Mouse (Mus musculus): ENCODE measurements around the gene Fcnb.

The Fcnb gene

DNA sequence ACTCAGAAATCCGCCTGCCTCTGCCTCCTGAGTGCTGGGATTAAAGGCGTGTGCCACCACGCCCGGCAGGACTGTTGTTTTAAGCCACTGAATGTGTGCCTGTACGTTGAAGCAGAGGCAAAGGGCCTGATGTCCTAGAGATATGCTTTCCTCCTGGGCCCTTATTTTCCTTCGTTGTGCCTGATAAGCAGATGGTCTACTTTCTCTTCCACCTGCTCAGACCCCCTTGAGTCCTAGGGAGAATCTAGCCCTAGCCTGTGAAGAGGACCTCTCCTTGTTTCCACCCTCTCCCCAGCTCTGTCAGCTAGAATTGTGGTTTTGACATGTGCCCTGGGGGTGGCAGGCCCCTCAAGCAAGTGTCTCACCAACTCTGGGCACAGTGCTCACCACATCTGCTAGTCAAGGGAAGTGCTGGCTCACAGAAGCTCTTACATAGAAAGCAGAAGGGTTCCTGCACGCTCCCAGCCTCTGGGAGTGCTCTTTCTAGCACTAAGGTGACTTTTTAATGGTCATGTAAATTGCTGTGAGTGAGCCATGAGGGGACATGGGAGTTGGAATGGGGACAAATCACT lies 9.0 kb downstream of the Fcnb start:
- DNase-seq (ENCODE audit: low spot score): no peak

DNA sequence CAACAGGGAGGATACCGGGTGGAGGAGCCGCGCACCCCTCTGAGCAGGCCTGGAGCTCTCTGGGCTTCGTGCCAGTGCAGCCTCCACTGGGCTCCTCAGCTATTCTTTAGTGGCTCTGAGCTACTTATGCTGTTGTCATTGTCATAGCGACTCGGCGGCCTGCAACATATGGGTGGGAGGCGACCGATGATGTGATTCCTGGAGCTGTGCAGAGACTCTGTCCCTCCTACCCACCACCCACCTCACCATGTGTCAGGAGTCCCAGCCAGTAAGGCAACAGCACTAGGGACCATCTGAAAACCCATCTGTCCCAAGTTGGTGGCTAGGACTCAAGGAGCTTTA lies 16.2 kb downstream of the Fcnb start:
- no peak for DNase-seq (ENCODE audit: low spot score)

DNA sequence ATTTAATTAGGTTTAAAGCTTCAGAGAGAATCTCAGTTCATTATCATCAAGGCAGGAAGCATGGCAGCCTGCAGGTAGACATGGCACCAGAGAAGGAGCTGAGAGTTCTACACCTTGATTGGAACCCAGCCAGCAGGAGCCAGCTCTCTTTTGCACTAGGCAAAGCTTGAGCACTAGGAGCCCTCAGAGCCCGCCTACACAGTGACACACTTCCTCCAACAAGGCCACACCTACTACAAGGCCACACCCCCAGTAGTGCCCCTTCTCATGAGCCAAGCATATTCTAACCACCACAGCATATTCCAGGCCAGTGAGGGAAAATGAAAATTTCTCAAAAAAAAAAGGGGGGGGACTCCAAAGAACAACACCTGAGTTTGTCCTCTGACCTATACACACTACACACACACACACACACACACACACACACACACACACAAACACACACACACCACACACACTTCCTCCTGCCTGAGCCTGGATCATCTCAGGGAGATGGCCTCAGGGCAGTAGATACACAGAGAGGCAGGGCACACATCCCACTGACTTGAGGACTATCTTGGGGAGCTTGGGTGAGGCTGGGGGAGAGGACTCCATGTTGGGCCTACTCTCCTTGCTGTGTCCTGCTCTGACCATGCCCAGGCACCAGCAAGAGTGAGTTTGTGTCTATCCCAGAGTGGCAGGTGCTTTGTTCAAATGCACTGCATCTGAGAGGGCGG lies 16.7 kb downstream of the Fcnb start:
- no peak for DNase-seq (ENCODE audit: low spot score)

DNA sequence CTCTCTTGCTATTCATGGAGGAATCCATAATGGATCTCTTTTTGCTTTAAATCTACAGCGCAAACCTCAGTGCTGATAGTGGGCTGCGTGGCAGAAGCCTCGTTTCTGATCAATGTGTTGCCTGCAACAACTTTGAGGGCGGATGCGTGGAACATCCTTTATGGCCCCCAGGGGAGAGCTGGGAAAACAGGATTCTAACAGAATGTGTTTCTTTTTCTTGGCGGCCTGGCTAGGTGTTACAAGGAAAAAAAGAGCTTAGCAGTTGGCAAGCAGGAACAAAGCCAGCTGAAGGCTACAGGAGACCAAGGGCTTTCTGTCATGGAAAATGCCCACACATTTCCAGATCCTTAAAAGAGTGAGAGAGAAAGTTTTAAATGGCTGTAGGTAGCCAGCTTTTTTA lies 17.5 kb downstream of the Fcnb start:
- no peak for DNase-seq (ENCODE audit: low spot score)

DNA sequence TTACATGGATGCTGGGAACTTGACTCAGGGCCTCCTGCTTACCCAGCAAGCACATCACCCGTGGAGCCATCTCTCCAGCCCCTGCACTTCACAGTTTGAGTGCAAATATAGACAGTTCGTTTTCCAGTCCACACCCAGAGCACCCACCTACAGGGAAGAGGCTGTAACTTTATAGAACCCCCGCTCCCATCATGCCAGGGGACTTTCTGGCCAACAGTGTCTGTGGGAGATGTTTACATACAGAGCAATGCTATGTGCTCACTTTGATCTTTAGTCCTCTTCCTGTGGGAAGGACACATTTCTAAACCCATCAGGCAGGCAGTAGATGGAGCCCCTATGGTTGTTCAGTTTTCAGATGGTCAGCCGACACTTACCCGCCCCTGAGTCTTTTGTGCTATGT lies 18.0 kb downstream of the Fcnb start:
- no peak for DNase-seq (ENCODE audit: low spot score)

DNA sequence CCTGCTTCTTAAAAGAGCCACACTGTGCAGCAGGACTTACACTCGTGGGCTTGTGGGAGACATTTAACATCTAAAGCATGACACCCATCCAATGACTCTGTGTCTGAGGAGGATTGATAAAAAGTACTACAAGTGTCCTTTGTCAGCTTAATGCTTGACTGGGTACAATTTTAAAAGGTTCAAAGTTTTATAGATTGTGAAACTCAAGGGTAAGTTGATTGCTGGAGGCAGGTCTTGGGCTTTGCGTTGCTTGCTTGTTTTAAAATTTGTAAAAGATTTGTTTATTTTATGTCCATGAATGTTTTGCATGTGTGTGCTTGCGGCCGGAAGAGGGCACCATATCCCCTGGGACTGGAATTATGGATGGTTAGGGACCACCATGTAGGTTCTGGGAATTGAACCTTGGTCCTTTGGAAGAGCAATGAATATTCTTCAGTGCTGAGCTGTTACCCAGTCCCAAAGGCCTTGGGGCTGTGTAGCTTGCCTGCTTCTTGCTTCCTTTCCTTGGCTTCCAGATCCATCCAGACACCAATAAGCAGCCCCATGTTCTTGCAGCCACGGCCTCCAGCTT lies 19.5 kb downstream of the Fcnb start:
- DNase-seq (ENCODE audit: low spot score): no peak

DNA sequence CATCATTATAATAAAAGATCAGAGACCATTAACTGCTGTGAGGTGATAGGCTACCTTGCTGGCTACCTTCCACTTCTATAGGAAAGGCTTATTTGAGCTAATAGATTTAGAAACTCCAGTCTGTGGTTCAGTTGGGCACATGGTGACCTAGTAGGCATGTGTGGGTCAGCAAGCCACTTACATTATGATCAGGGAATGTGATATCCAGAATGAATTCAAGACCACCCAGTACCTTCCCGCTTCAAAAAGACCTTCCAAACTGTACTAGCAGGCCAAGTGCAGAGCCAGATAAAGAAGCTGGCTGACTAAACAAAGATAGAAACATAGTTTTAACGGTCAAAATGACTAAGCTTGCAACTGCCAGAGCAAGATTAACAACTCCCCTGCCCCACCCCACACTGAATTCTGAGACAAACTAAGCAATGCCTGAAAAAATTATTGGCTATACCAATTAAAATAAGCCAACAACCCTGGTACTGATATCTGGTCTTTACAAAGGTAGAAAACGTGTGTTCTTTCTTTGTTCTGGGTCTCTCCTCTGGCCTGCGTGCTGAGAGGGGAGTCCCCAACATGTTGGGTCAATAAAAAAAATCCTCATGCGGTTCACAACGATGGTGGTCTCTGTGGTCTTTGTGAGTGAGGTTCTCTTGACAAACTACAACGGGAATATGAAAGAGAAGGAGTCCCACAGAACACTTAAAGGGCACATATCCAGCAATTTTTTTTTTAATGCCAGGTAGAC lies 20.2 kb downstream of the Fcnb start:
- DNase-seq (ENCODE audit: low spot score): no peak

DNA sequence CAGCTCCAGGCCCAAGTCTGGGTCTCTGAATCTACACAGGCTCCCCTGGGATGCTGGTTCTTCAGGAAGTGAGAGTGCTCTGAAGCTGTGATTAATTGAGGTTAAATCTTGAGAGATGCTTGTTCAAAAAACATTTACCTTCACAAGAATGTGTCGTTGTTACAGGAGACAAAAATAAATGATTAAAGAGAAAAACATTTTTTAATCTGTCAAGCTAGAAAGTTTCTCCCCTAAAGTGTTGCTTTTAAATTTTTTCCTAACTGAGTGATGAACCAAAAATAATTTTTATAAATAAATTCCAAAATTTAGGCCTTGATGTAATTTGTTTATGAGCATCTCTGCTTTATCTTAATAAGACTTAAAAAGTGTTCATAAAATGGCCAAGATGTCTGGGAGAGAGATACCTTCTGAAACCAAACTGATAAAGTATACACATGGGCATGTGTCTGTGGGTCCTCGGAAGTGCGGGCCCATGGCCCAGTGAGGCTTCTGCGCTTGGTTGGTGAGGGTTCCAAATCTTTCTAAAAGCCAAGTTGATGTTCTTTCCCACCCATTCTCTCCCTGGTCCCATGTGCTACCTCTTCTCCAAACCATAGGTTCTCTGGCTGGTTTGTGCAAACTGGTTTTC lies 20.9 kb downstream of the Fcnb start:
- no peak for DNase-seq (ENCODE audit: low spot score)

DNA sequence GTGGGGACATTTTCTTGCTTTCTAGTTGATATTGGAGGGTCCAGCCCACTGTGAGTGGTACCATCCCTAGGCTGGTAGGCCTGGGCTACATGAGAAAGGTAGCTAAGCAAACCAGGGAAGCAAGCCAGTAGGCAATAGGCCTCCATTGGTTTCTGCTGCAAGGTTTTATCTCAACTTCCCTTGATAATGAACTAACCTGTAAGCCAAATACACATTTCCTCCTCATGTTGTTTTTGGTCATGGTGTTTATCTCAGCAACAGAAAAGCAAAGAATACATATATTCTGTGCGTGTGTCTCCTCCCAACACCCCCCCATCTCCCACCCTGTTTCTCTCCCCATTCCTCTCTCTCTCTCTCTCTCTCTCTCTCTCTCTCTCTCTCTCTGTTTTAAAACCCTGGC lies 24.8 kb downstream of the Fcnb start:
- DNase-seq (ENCODE audit: low spot score): no peak

DNA sequence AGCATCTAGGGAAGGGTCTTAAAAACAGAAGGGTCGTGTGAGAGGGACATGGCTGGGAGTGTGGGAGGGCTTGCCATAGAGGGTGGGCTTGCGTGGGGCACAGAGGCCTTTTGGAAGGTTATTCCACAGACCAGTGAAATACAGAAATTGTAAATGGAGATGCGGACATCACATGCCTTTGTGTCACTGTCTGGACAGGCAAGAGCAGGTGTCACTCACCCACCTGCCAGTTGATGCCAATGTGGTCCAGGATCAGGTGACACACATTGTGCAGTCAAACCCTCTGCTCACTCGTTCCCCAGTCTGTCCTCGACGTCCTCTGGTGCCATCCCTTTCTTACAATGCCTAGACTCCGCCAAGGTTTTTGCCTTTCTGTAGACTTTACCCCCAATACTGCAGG lies 37.6 kb downstream of the Fcnb start:
- no peak for DNase-seq (ENCODE audit: low spot score)

DNA sequence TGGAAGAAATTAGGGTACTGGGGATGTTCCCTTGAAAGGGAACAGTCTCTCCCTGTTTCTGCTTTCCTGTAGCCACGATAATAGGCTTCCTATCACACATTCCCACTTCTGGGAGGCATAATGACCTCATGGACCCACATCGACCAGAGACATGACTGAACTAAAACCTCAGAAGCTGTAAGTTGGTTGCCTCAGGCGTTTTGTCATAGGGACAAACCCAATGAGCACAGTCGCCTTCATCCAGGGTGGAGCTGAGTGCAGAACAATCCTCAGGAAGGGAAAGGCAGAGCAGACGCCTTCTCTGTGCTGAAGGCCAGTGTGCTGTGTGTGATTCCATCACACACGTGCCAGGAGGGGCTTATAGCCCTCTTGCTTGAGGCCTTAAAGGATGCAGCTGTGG lies 38.4 kb downstream of the Fcnb start:
- no peak for DNase-seq (ENCODE audit: low spot score)

DNA sequence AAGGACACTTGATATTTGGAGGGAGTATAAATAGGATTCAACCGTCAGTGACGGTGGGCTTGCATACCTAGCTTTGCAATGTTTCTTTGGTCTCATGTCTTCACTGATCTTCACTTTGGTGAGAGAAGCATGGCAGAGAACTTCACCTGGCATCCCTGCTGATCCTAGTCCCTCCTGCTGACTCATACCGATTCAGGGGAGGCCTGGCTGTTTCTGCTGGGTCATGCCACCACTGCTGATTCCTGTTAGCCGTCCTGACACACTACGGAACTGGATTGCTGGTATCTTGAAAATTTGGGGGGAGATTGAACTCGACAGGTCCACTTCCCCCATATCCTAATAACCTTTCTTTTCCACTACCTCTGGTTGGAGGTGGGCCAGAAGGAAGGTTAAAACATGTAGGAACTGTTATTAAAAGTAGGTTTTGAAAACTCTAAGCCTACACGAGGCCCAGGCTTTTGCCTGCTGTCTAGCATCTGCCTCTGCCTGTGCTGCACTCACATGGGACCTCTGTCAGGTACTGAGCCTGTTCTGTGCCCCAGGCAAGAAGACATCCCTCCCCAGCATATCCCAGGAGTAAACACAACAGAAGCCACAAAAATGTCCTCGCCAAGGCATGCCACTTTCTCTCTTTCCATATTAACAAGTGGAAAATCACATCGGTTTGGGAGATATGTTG lies 39.6 kb downstream of the Fcnb start:
- no peak for DNase-seq (ENCODE audit: low spot score)

DNA sequence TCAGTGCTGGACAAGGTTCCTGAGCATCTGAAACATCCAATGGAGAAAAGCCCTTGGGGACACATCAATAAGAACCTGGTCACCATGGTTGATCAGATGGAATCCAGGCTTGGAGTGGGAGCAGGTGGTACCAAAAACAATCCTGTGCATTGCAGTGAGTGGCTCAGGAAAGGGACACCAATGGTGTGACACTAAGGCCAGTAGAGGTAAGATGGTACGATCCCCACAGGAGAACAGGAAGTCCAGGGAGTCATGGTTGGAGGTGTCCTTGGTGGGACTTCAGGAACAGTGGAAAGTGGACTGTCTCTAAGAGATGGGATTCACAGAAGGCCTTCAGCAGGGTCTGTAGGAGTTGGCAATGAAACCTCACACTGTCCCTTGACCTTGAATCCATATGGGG lies 44.2 kb downstream of the Fcnb start:
- DNase-seq (ENCODE audit: low spot score): no peak

DNA sequence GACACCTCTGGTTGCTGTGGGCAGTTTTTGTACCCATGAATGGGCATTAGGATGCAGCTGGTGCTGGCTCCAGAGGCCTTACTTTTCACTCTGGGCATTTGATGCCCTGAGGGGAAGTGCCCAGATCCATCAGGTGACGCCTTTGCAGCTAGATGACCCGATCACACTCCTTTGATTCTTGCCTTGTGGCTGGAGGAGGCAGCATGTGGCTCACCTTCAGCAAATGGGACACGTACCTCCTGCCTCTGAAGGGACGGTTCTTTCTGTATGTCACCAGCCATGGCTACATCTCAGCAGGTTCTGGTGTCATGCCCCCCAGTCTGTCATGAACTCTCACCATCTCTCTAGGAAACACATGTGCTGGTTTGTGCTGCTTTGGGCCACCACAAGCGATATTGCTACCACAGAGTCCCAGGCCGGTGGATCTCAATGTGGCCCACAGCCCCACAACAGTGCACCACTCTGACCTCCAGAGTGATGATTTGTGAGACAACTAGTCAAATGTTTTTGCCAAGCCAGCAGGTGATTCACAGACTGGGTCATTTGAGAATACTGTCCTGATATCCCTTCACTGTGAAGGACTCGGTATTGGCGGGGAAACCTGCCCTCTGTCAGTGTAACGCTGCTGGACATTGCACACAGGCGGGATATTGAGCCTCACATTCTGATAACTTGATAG lies 44.9 kb downstream of the Fcnb start:
- DNase-seq (ENCODE audit: low spot score): no peak

DNA sequence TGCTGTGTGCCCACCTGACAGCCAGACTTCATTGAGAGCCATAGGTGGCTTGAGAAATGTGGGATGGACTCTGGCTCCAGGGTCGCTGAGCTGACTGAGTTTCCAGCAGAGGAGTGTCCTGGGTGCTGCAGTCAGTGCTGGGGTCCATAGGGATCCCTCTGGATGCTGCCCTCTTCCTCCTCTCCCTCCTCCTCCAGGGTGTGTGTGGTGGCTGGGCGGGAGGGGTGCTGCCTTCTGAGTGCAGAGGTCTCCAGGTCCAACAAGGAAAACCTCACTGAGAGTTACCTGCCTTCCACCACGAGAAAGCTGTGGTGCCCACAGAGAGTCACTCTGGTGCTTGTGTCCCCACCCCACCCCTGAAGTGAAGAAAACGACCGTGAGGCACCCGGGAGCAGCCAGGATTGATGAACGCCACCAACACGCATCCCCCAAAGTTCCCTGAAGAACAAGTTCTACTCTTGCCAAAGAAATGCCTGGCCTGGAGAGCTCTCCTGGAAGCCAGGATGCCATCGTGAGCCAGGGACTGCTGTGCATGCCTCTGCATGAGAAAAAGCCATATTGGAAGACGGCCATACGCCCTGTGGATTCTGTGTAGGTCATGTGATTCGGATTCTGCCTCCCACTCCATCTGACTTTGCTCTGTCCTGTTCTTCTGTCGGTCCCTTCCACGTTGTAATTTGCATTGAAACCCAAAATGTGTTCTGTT lies 46.1 kb downstream of the Fcnb start:
- DNase-seq (ENCODE audit: low spot score): no peak

DNA sequence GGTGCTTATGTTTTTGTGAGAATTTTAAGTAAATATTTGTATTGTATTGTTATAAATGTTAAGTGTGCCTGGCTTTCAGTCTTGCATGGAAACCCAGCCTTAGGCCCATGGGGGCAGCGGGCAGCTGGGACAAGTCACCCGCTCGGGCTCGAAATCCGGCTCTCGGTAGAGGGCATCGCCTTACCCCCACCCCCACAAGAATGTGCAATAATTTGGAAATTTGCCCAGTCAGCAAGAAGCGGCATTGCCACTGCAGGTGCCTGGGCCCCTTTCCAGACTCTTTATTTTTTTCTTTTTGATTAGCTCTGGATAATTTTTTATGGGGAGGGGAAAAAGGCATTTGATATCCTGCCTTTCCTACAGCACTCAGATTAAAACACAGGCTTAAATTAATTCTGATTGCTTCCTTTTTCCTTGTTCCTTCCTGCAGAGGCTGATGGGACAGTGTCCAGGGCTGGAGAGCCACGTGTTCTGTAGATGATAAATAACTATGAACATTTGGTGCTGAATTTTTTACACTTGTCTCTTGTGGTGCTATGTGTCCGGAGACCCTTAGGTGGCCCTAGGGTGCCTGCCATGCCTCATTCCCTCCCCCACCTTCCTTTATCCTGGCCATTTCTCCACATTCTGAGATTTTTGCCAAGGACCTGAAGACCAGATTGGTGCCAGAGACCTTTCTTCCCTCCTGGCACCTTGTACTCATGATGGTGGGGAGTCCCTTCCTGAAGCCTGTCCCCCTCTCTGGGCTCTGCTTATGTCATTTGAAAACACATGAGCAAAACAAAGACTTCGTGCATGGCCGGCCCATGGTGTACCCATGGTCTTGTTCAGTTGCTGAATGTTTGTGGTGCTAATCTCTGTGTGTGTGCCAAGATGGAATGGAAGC lies 46.9 kb downstream of the Fcnb start:
- DNase-seq (ENCODE audit: low spot score): no peak

DNA sequence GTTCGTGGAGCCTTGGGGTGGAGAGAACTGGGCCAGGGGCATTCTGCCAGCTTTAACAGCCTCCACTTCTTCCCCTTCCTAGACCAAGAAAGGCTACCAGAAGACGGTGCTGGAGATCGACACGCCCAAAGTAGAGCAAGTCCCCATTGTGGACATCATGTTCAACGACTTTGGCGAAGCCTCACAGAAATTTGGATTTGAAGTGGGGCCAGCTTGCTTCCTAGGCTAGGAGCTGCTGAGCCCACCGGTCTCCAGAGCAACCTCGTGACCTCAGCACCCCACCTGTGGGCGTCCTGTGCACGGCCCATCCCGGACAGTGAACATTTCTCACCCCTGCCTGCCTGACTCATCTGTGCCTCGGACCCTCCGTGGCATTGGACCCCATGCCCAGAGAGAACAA lies 47.9 kb downstream of the Fcnb start:
- no peak for DNase-seq (ENCODE audit: low spot score)

DNA sequence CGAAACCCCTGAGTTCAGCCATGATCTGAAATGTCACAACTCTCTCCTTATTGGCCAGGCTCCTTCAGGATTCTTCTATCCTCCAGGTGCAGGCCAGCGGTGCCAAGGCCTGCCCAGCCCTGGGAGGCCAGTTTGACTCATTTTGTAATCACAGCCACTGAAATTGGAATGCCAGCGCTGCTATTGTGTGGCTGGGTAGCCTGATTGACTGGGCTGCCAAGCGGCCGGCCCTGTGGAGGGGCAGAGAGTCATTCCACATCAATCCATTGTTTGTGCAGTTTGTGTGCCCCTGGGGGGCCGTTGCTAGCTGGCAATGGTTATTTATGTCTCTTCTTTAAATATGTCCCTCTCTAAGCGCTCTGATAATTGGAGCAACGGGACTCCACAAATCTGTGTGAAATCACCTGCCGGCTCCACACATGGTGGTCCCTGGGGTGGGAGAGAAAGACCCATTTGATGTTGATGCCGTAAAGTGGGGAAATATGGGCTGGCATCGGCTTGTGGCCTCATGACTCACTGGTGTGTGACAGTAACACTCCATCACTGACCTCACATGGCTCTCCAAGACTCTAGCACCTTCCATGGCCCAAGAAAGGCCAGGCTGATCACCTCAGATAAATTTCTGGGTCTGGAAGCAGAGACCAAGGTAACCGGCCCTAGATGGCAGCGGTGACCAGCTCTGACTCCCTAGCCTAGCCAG lies 50.5 kb downstream of the Fcnb start:
- no peak for DNase-seq (ENCODE audit: low spot score)

DNA sequence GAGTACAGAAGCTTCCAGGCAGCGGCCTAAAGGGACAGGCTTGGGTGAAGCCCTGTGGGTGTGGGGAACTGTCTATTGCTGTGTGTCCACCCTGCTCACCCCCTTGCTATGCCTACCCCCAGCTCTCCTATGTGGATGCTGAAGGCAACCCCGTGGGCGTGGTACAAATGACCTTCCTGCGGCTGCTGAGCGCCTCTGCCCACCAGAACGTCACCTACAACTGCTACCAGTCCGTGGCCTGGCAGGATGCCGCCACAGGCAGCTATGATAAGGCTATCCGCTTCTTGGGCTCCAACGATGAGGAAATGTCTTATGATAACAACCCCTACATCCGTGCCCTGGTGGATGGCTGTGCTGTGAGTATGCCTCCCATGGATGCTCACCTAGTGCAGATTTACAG lies 52.2 kb downstream of the Fcnb start:
- DNase-seq (ENCODE audit: low spot score): no peak
